Mouse (Mus musculus) liver, adult 10 weeks (tissue): ENCODE results near the gene Usp50. TPM values are rescaled to one million over a fixed set of nuclear protein-coding genes. Genes with fewer than 3 reads are reported as not detected.

Source experiments
- polyA plus RNA-seq: library from polyadenylated mRNA; stranded (reverse); fragments of 350-450 nt; fragmentation: Illumina TruSeq; extraction: RNeasy Lipid Tissue Mini Kit (QIAGEN cat#74804); gene quantifications from one replicate; pipeline ENCODE4 v1.2.3, GENCODE M21; 2014; ENCODE audit warnings: low read depth, low replicate concordance

The Usp50 gene
- 0.74 TPM for polyA plus RNA-seq

DNA sequence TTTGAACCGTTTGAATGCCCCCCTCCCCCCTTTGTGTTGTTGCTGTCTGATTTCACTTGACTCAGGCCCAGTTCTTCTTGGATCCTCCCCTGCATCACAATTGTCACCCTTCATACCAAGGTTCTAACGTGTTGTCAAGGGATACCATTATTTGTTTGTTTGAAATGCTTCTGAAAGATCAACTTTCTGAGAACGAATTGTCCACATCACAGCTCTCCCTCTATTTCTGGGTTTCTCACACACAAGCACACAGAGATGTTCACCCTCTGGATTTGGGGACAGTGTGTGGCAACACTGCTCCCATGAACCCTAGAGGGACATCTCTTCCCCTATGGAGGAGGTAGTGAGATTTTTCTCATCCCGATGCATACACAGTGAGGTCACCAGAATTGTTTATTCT is at the start of gene Usp50:
Gene Usp50 (minus strand): TSS at position 101 of the 400 bp plus-strand sequence.

DNA sequence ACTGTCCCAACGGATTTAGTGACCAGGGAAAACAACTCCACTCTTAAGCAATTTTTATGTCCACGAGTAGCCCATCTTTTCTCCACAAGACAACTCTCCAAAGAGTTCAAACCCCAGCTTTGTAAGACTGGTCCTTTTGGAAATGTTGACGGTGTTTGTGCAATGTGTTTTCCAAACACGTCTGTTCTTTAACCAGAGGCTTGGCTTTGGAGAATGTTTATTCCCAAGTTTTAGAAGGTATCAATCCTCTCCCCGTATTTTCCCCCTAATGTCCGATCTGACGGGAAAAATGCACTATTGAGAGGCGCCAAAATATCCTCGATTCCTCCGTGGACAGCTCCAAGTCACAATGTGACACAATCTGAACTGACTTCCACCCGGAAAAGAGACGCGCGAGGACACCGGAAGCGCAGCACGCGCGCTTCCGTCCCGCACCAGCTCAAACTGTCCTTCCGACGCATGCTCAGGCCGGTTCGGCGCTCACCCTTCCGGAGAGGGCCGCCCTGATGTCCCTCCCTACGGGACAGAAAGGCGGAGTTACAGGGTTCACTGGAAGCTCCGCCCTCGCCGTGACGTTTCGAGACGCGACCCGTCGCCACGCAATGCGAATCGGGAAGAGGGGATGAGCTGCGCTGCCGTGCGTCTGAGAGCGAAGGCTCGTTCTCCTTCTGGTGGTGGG is 76.4 kb downstream of the Usp50 start, which contains the start of gene Usp8:
Gene Usp8 (plus strand): TSS at position 570 of the 679 bp plus-strand sequence.

GRCm38 (mm10) chr2:126676122-126676515 is 107.2 kb downstream of the Usp50 start, which contains the start of gene Gabpb1:
Gene Gabpb1 (minus strand): TSS chr2:126676337.

Other genes with a start within 250 kb of the Usp50 start
- 1,026 TPM for gene Slc27a2, start 231.1 kb downstream of the Usp50 start, polyA plus RNA-seq
- 0.79 TPM for gene Hdc, start 164.2 kb downstream of the Usp50 start, polyA plus RNA-seq
- 10.9 TPM for gene Gabpb1, start 107.1 kb downstream of the Usp50 start, polyA plus RNA-seq
- 44.5 TPM for gene Usp8, start 76.1 kb downstream of the Usp50 start, polyA plus RNA-seq
- 68.0 TPM for gene Trpm7, start 92.8 kb upstream of the Usp50 start, polyA plus RNA-seq
- gene Sppl2a, start 149.8 kb upstream of the Usp50 start, polyA plus RNA-seq = 165 TPM
- 6.0 TPM for gene Ap4e1, start 225.2 kb upstream of the Usp50 start, polyA plus RNA-seq